Mouse (Mus musculus) heart, embryonic 13.5 days (tissue): ENCODE results near the gene Olfr9. TPM values are rescaled to one million over a fixed set of nuclear protein-coding genes. Genes with fewer than 3 reads are reported as not detected.
"Not testable (repeated sequence)": the region's sequence is repeated elsewhere in the genome, so short reads cannot be mapped to it uniquely, and the experiment has no call there.

Experiments
- ATAC-seq: fragments of 200-750 bp; cut with Nextera tagmentation; 2 replicates; pipeline ENCODE4 v1.8.0; 2017; ENCODE audit warnings: moderate TSS enrichment; ENCODE audit not compliant: insufficient number of reproducible peaks, low FRiP score, low TSS enrichment; ENCODE audit errors: extremely low read depth
- H3K27ac ChIP-seq: fragments of 300-500 bp; sonication (generic); replicated peaks from 2 replicates; pipeline ENCODE4 v1.5.1; 2015; ENCODE audit warnings: moderate library complexity, mild to moderate bottlenecking, inconsistent platforms
- H3K27me3 ChIP-seq: fragments of 300-500 bp; sonication (generic); replicated peaks from 2 replicates; pipeline ENCODE4 v1.6.1; 2015; ENCODE audit warnings: mild to moderate bottlenecking, inconsistent platforms
- H3K36me3 ChIP-seq: fragments of 300-500 bp; sonication (generic); 2 replicates; pipeline ENCODE4 v1.6.1; 2015; ENCODE audit warnings: mild to moderate bottlenecking, inconsistent platforms
- H3K4me1 ChIP-seq: fragments of 300-500 bp; sonication (generic); 2 replicates; pipeline ENCODE4 v1.6.1; 2015; ENCODE audit warnings: inconsistent platforms
- H3K4me2 ChIP-seq: fragments of 300-500 bp; sonication (generic); 2 replicates; pipeline ENCODE4 v1.6.1; 2015; ENCODE audit warnings: inconsistent platforms, mild to moderate bottlenecking, moderate library complexity
- H3K4me3 ChIP-seq: fragments of 300-500 bp; sonication (generic); 2 replicates; pipeline ENCODE4 v1.5.1; 2015; ENCODE audit warnings: moderate library complexity, mild to moderate bottlenecking, inconsistent platforms
- H3K9ac ChIP-seq: fragments of 300-500 bp; sonication (generic); 2 replicates; pipeline ENCODE4 v1.6.1; 2015; ENCODE audit warnings: inconsistent platforms, mild to moderate bottlenecking, moderate library complexity
- H3K9me3 ChIP-seq: fragments of 300-500 bp; sonication (generic); 2 replicates; pipeline ENCODE4 v1.6.1; 2016; ENCODE audit warnings: inconsistent platforms
- whole genome bisulfite sequencing: fragments of 180-500 bp; shearing (Covaris S2); methylation state at CpG from one replicate; pipeline ENCODE4 v1.1.7; 2015; ENCODE audit warnings: mixed read lengths; 5-methylcytosine and 5-hydroxymethylcytosine counted together
- polyA plus RNA-seq: library from polyadenylated mRNA; unstranded; fragments of >200 nt; fragmentation: Nextera tagmentation; extraction: Ambion mirVana; gene quantifications from 2 replicates; pipeline ENCODE4 v1.2.1, GENCODE M21; 2015

The Olfr9 gene
- not detected in 2 replicates for polyA plus RNA-seq

GRCm38 (mm10) chr10:128989131-128989530 lies at the start of gene Olfr9:
Olfr9 (plus strand) TSS chr10:128989431.
- ATAC-seq, H3K36me3 ChIP-seq: not testable (repeated sequence)

GRCm38 (mm10) chr10:128940475-128941061 lies 48.7 kb upstream of the Olfr9 start:
- Histone ChIP-seq H3K27me3 (peaks cover 24% of the 10 kb centered on the region), H3K9ac (no peak overlapping the region), H3K9me3 (no peaks in the 10 kb centered on the region), H3K4me2 (no peak overlapping the region), H3K27ac (no peak overlapping the region), H3K4me3 (no peak overlapping the region), H3K36me3 (no peaks in the 10 kb centered on the region), H3K4me1 (no peaks in the 10 kb centered on the region)
- 74% methylated on average over 10 of the region's 10 CpGs for WGBS
- no peak for ATAC-seq

More at GRCm38 (mm10) chr10:128989131-128989530, at the start of gene Olfr9:
- not testable (repeated sequence) for H3K4me1 ChIP-seq, H3K4me3 ChIP-seq, H3K27ac ChIP-seq, H3K9me3 ChIP-seq, H3K9ac ChIP-seq, H3K4me2 ChIP-seq, H3K27me3 ChIP-seq
- WGBS: 46% methylated on average over 1 of the region's 1 CpGs

GRCm38 (mm10) chr10:128945675-128946074 lies 43.6 kb upstream of the Olfr9 start:
- Histone ChIP-seq H3K9ac (no peak overlapping the region), H3K4me1 (no peaks in the 10 kb centered on the region), H3K4me3 (no peak overlapping the region), H3K9me3 (no peaks in the 10 kb centered on the region), H3K27ac (no peak overlapping the region), H3K27me3 (peaks cover 19% of the 10 kb centered on the region; the same call in 1 of the 2 replicates), H3K36me3 (no peaks in the 10 kb centered on the region), H3K4me2 (no peak overlapping the region)
- WGBS: 17% methylated on average over 3 of the region's 3 CpGs
- ATAC-seq: no peak

GRCm38 (mm10) chr10:128947496-128947895 lies 41.7 kb upstream of the Olfr9 start:
- no peak overlapping the region for H3K4me3 ChIP-seq
- no peaks in the 10 kb centered on the region for H3K36me3 ChIP-seq
- no peak overlapping the region for H3K4me2 ChIP-seq
- no peaks in the 10 kb centered on the region for H3K9me3 ChIP-seq
- WGBS: 80% methylated on average over 4 of the region's 4 CpGs
- H3K4me1 ChIP-seq: no peaks in the 10 kb centered on the region
- H3K27me3 ChIP-seq: peaks cover 15% of the 10 kb centered on the region; the same call in 1 of the 2 replicates
- H3K9ac ChIP-seq: no peak overlapping the region
- no peak for ATAC-seq
- no peak overlapping the region for H3K27ac ChIP-seq

GRCm38 (mm10) chr10:128950208-128950887 lies 38.9 kb upstream of the Olfr9 start:
- H3K27me3 ChIP-seq: peaks cover 10% of the 10 kb centered on the region; the same call in 1 of the 2 replicates
- no peak for ATAC-seq
- no peak overlapping the region for H3K4me3 ChIP-seq
- H3K36me3 ChIP-seq: no peaks in the 10 kb centered on the region
- H3K4me2 ChIP-seq: no peak overlapping the region
- H3K27ac ChIP-seq: no peak overlapping the region
- WGBS: 55% methylated on average over 16 of the region's 16 CpGs
- H3K4me1 ChIP-seq: no peaks in the 10 kb centered on the region
- H3K9me3 ChIP-seq: no peaks in the 10 kb centered on the region
- no peak overlapping the region for H3K9ac ChIP-seq

GRCm38 (mm10) chr10:128958340-128958739 lies 30.9 kb upstream of the Olfr9 start:
- H3K4me3 ChIP-seq: no peak overlapping the region
- H3K4me1 ChIP-seq: peaks cover 7% of the 10 kb centered on the region; the same call in 1 of the 2 replicates
- no peaks in the 10 kb centered on the region for H3K36me3 ChIP-seq
- H3K9ac ChIP-seq: no peak overlapping the region
- H3K9me3 ChIP-seq: no peaks in the 10 kb centered on the region
- ATAC-seq: no peak
- H3K27me3 ChIP-seq: peaks cover 26% of the 10 kb centered on the region
- 73% methylated on average over 10 of the region's 10 CpGs for WGBS
- H3K4me2 ChIP-seq: no peak overlapping the region
- H3K27ac ChIP-seq: no peak overlapping the region

- Histone ChIP-seq H3K9me3 (no peaks in the 10 kb centered on the region), H3K27ac (no peak overlapping the region), H3K9ac (no peak overlapping the region), H3K27me3 (peaks cover 20% of the 10 kb centered on the region), H3K4me2 (no peak overlapping the region), H3K4me1 (peaks cover 7% of the 10 kb centered on the region; the same call in 1 of the 2 replicates), H3K4me3 (no peak overlapping the region), H3K36me3 (no peaks in the 10 kb centered on the region)
- 61% methylated on average over 4 of the region's 4 CpGs for WGBS
- no peak for ATAC-seq
These were observed 29.1 kb upstream of the Olfr9 start for GRCm38 (mm10) chr10:128960142-128960541.

- Histone ChIP-seq H3K36me3 (no peaks in the 10 kb centered on the region), H3K27me3 (peaks cover 15% of the 10 kb centered on the region), H3K9me3 (no peaks in the 10 kb centered on the region), H3K27ac (no peak within 1 kb of the TSS), H3K4me1 (peaks cover 7% of the 10 kb centered on the region; the same call in 1 of the 2 replicates), H3K9ac (no peak within 1 kb of the TSS), H3K4me3 (no peak within 1 kb of the TSS), H3K4me2 (no peak within 1 kb of the TSS)
- 68% methylated on average over 12 of the region's 12 CpGs for WGBS
- ATAC-seq: no peak
These were observed 28.3 kb upstream of the Olfr9 start, which contains the start of gene Mettl7b for GRCm38 (mm10) chr10:128960590-128961584. Mettl7b (minus strand) TSS chr10:128960988.

- 58% methylated on average over 2 of the region's 2 CpGs for WGBS
- H3K9ac ChIP-seq: no peak overlapping the region
- H3K27ac ChIP-seq: no peak overlapping the region
- H3K36me3 ChIP-seq: no peaks in the 10 kb centered on the region
- ATAC-seq: no peak
- H3K9me3 ChIP-seq: no peaks in the 10 kb centered on the region
- H3K4me3 ChIP-seq: no peak overlapping the region
- H3K4me1 ChIP-seq: peaks cover 7% of the 10 kb centered on the region; the same call in 1 of the 2 replicates
- no peaks in the 10 kb centered on the region; the same call in 1 of the 2 replicates for H3K27me3 ChIP-seq
- H3K4me2 ChIP-seq: no peak overlapping the region
These were observed 24.3 kb upstream of the Olfr9 start for GRCm38 (mm10) chr10:128964961-128965360.

GRCm38 (mm10) chr10:128965871-128966270 lies 23.4 kb upstream of the Olfr9 start:
- no peaks in the 10 kb centered on the region for H3K9me3 ChIP-seq
- H3K27me3 ChIP-seq: no peaks in the 10 kb centered on the region; the same call in 1 of the 2 replicates
- ATAC-seq: no peak
- 76% methylated on average over 6 of the region's 6 CpGs for WGBS
- peaks cover 2% of the 10 kb centered on the region; the same call in 1 of the 2 replicates for H3K4me1 ChIP-seq
- H3K4me2 ChIP-seq: no peak overlapping the region
- no peak overlapping the region for H3K27ac ChIP-seq
- H3K36me3 ChIP-seq: no peaks in the 10 kb centered on the region
- H3K9ac ChIP-seq: no peak overlapping the region
- H3K4me3 ChIP-seq: no peak overlapping the region

GRCm38 (mm10) chr10:128968341-128968749 lies 20.9 kb upstream of the Olfr9 start:
- no peak overlapping the region for H3K27ac ChIP-seq
- WGBS: 26% methylated on average over 1 of the region's 1 CpGs

More at GRCm38 (mm10) chr10:128968341-128968749, 20.9 kb upstream of the Olfr9 start:
- H3K9ac ChIP-seq: no peak overlapping the region; the same call in 1 of the 2 replicates
- H3K4me1 ChIP-seq: no peaks in the 10 kb centered on the region
- no peaks in the 10 kb centered on the region for H3K9me3 ChIP-seq
- no peak overlapping the region for H3K4me2 ChIP-seq
- H3K36me3 ChIP-seq: no peaks in the 10 kb centered on the region
- H3K4me3 ChIP-seq: no peak overlapping the region
- no peaks in the 10 kb centered on the region; the same call in 1 of the 2 replicates for H3K27me3 ChIP-seq
- ATAC-seq: no peak
